Mouse (Mus musculus): ENCODE data around the gene Lrrc27. TPM values are rescaled to one million over a fixed set of nuclear protein-coding genes. Genes with fewer than 3 reads are reported as not detected.

The Lrrc27 gene
- polyA plus RNA-seq, 1 experiment = 3.3 TPM

DNA sequence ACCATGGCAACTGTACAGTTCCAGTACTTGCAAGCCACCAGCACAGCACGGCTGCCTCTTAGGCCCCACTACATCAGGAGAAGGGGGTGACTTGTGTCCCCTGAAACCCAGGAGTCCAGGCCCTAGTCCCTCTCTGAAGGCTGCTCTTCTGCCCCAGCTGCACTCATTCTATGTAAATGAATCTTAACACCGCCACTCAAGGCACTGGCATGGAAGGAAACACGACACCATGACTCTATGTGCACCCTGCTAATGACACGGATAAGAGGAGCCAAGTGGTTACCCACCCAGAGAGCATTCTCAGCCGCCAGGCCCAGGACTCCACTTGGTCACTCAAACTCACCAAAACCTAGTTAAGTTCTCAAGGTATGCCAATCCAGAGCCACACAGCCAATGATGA, 26.8 kb upstream of the Lrrc27 start:
- no peak overlapping the region for H3K27ac ChIP-seq (ENCODE audit: insufficient read depth, low read depth, low read length)
- WGBS = 43% methylated on average over 5 of the region's 5 CpGs
- no peak overlapping the region for H3K4me3 ChIP-seq (ENCODE audit: insufficient read depth, low read depth, low read length)
- H3K4me1 ChIP-seq (ENCODE audit: control insufficient read depth, insufficient read depth, low read length) = no peaks in the 10 kb centered on the region
- H3K36me3 ChIP-seq (ENCODE audit: control insufficient read depth, insufficient read depth, low read length) = no peaks in the 10 kb centered on the region
- DNase-seq = no peak
- no peak for TF ChIP-seq POLR2A (IDR thresholded peaks at IDR 0.05; ENCODE audit: low read depth, low read length)
- TF ChIP-seq CTCF (conservative IDR thresholded peaks at IDR 0.05; ENCODE audit: insufficient read depth, insufficient read length, low read depth, low read length) = no peak
- H3K27me3 ChIP-seq (replicated peaks; ENCODE audit: control insufficient read depth, insufficient read depth, low read length) = no peaks in the 10 kb centered on the region

DNA sequence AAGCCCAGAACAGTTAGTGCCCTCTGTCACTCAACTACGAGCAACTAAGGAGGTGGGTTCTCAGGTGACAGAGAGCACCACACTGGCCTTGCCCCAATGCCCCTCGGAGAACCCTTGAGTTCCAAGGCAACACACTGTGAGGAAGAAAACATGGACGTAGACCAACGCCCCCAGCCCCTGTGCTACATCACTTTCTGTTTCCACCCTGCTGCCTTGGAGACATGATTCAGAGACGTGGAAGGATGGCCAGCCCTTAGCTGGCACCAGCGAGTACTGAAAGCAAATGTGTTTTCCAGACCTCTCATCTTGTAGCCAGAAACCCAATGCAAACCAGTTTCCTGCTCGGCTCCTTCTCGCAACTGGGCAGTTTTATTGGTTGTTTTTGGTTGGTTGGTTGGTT, 26.4 kb upstream of the Lrrc27 start:
- DNase-seq = no peak
- 46% methylated on average over 8 of the region's 8 CpGs for WGBS
- H3K4me3 ChIP-seq (ENCODE audit: insufficient read depth, low read depth, low read length) = no peak overlapping the region
- no peaks in the 10 kb centered on the region for H3K4me1 ChIP-seq (ENCODE audit: control insufficient read depth, insufficient read depth, low read length)
- H3K27ac ChIP-seq (ENCODE audit: insufficient read depth, low read depth, low read length) = no peak overlapping the region
- no peak for TF ChIP-seq CTCF (conservative IDR thresholded peaks at IDR 0.05; ENCODE audit: insufficient read depth, insufficient read length, low read depth, low read length)
- TF ChIP-seq POLR2A (IDR thresholded peaks at IDR 0.05; ENCODE audit: low read depth, low read length) = no peak
- no peaks in the 10 kb centered on the region for H3K27me3 ChIP-seq (replicated peaks; ENCODE audit: control insufficient read depth, insufficient read depth, low read length)
- no peaks in the 10 kb centered on the region for H3K36me3 ChIP-seq (ENCODE audit: control insufficient read depth, insufficient read depth, low read length)

DNA sequence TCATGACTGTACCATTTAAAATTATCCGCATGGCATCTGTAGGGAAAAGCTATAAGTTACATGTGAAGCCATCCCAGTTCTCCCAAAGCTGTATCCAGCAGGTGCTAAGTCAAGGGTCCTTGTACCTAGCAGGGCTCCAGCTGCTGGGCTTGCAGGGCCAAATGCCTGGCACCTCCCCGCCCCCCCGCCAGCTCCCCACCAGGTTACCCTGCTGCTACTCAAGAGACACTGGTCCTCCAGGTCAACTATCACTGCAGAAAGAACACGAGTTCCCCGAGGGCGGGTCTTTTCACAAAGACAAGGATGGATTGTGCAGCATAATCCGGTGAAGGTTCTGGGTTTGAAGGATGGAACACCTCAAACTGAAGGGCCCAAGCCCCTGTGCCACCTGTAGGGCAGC, 25.5 kb upstream of the Lrrc27 start:
- Histone ChIP-seq H3K4me1 (ENCODE audit: control insufficient read depth, insufficient read depth, low read length) (no peaks in the 10 kb centered on the region), H3K27ac (ENCODE audit: insufficient read depth, low read depth, low read length) (no peak overlapping the region), H3K27me3 (replicated peaks; ENCODE audit: control insufficient read depth, insufficient read depth, low read length) (no peaks in the 10 kb centered on the region), H3K4me3 (ENCODE audit: insufficient read depth, low read depth, low read length) (peak overlapping the region; percentile 47; the same call in 1 of the 2 replicates), H3K36me3 (ENCODE audit: control insufficient read depth, insufficient read depth, low read length) (no peaks in the 10 kb centered on the region)
- no peak for TF ChIP-seq CTCF (conservative IDR thresholded peaks at IDR 0.05; ENCODE audit: insufficient read depth, insufficient read length, low read depth, low read length)
- TF ChIP-seq POLR2A (IDR thresholded peaks at IDR 0.05; ENCODE audit: low read depth, low read length) = no peak
- 42% methylated on average over 7 of the region's 7 CpGs for WGBS
- no peak for DNase-seq

DNA sequence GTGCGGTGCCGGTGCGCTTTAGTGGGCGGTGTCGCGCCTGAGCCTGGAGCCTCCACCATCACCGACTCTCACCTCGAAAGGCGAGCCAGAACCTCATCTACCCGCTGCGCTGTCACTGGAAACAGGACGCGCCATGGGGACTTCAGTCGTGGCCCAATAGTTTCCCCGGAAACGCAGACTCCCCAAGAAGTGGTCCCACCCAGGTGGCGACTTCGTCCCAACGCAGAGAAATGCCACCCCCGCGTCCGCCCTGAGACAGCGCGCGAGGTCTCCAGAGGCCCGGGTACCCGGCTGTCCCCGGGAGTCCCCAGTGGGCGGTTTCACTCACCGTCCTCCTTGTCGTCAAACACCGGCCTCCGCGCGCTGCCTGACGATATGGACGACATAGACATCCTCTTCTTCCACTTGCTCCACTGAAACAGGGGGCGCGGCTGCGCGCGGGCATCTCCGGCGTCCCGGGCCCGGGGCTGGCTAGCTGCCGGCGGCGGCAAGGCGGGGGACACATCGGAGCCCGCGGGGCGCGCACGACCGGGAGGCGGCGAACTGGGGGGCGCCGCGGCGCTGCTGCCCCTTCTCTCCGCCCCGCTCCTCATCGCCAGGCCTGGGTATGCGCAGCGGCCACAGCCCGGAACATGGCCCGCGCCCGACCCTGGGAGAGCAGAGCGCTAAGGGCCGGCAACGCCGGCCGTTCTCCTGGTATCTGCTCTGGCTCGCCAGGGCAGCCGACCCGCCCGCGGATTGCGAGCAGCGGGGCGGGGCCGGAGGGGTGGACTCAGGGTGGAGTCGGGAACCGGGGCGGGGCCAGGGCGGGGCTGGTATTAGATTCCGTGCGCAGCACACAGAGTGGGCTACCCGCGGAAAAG, 24.8 kb upstream of the Lrrc27 start:
- DNase-seq = peak; percentile 77
- Histone ChIP-seq H3K4me3 (ENCODE audit: insufficient read depth, low read depth, low read length) (peak overlapping the region; percentile 47), H3K36me3 (ENCODE audit: control insufficient read depth, insufficient read depth, low read length) (no peaks in the 10 kb centered on the region), H3K27ac (ENCODE audit: insufficient read depth, low read depth, low read length) (no peak overlapping the region), H3K4me1 (ENCODE audit: control insufficient read depth, insufficient read depth, low read length) (no peaks in the 10 kb centered on the region), H3K27me3 (replicated peaks; ENCODE audit: control insufficient read depth, insufficient read depth, low read length) (no peaks in the 10 kb centered on the region)
- WGBS = under 1% methylated on average over 93 of the region's 94 CpGs
- TF ChIP-seq CTCF (conservative IDR thresholded peaks at IDR 0.05; ENCODE audit: insufficient read depth, insufficient read length, low read depth, low read length) (no peak), POLR2A (IDR thresholded peaks at IDR 0.05; ENCODE audit: low read depth, low read length) (no peak)

DNA sequence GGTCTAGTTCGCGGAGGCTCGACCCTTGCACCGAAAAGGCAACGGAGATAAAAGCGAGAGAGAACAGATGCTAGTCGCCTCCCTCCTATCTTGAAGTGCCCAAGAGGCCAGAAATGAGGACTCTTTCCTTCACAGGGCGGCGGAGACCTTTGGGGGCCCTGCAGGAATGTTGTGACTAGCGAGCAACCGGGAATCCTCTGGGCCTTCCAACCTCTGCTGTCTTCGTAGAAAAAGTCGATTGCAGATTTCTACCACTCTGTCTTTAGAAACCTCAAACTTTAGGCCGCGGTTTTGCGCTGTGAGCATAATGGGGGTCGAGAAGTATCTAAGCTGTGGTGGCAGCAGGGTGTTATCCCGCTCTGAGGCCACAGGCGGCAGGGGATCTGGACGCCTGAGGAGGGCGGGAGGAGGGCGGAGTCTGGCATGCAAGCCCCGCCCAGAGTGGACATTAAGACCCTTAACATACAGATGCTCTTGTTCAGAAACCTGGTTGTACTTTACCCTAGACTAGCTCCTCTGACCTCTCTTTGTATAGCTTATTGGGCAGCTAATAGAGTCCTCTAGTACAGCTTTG, 24.1 kb upstream of the Lrrc27 start:
- no peaks in the 10 kb centered on the region for H3K27me3 ChIP-seq (replicated peaks; ENCODE audit: control insufficient read depth, insufficient read depth, low read length)
- TF ChIP-seq POLR2A (IDR thresholded peaks at IDR 0.05; ENCODE audit: low read depth, low read length) = no peak
- H3K27ac ChIP-seq (ENCODE audit: insufficient read depth, low read depth, low read length) = no peak overlapping the region

DNA sequence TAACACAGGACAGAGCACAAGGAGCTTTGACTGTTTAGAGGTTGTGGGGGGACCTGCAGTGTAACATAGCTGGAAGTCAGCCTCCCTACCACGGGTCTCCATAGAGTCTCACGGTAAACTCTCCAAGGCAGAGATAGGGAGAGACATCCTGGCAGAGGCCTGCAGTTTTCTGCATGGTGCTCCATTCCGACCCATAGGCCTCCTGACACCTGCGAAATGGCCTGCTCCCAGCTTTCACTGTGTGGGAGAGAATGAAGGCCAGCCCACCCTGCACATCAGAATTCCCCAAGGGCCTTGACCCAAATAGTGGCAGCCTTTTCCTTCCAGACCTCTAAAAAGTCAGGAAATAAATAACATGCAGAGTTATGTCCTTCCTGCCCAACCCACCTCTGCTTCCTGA, 22.2 kb upstream of the Lrrc27 start:
- Histone ChIP-seq H3K27me3 (replicated peaks; ENCODE audit: control insufficient read depth, insufficient read depth, low read length) (no peaks in the 10 kb centered on the region), H3K4me3 (ENCODE audit: insufficient read depth, low read depth, low read length) (no peak overlapping the region), H3K4me1 (ENCODE audit: control insufficient read depth, insufficient read depth, low read length) (no peaks in the 10 kb centered on the region), H3K27ac (ENCODE audit: insufficient read depth, low read depth, low read length) (no peak overlapping the region), H3K36me3 (ENCODE audit: control insufficient read depth, insufficient read depth, low read length) (no peaks in the 10 kb centered on the region)
- TF ChIP-seq POLR2A (IDR thresholded peaks at IDR 0.05; ENCODE audit: low read depth, low read length) (no peak), CTCF (conservative IDR thresholded peaks at IDR 0.05; ENCODE audit: insufficient read depth, insufficient read length, low read depth, low read length) (no peak)
- 85% methylated on average over 4 of the region's 4 CpGs for WGBS
- DNase-seq = peak; percentile 41

More for the DNA sequence above, 24.1 kb upstream of the Lrrc27 start:
- no peak for DNase-seq
- no peaks in the 10 kb centered on the region for H3K4me1 ChIP-seq (ENCODE audit: control insufficient read depth, insufficient read depth, low read length)
- H3K36me3 ChIP-seq (ENCODE audit: control insufficient read depth, insufficient read depth, low read length) = no peaks in the 10 kb centered on the region
- 5% methylated on average over 23 of the region's 23 CpGs for WGBS
- peak overlapping the region; percentile 47 for H3K4me3 ChIP-seq (ENCODE audit: insufficient read depth, low read depth, low read length)

DNA sequence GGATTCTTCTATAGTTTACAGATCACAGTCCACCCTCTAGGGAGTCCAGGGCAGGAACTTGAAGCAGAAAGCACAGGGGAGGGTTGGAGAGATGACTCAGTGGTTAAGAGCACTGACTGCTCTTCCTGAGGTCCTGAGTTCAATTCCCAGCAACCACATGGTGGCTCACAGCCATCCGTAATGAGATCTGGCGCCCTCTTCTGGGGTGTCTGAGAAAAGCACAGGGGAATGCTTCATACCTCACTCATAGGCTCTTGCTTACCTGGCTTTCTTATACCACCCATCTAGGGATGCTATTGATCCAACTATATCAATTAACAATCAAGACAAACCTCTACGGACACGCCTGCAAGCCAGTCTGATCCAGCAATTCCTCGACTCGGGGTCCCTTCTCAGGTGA, 21.2 kb upstream of the Lrrc27 start:
- no peaks in the 10 kb centered on the region for H3K36me3 ChIP-seq (ENCODE audit: control insufficient read depth, insufficient read depth, low read length)
- H3K27me3 ChIP-seq (replicated peaks; ENCODE audit: control insufficient read depth, insufficient read depth, low read length) = no peaks in the 10 kb centered on the region
- 74% methylated on average over 6 of the region's 6 CpGs for WGBS
- no peak for DNase-seq
- TF ChIP-seq CTCF (conservative IDR thresholded peaks at IDR 0.05; ENCODE audit: insufficient read depth, insufficient read length, low read depth, low read length) (0 out of 2 replicates have a peak, but pooled peaks have one; percentile 21), POLR2A (IDR thresholded peaks at IDR 0.05; ENCODE audit: low read depth, low read length) (no peak)
- no peak overlapping the region for H3K27ac ChIP-seq (ENCODE audit: insufficient read depth, low read depth, low read length)
- no peaks in the 10 kb centered on the region for H3K4me1 ChIP-seq (ENCODE audit: control insufficient read depth, insufficient read depth, low read length)
- H3K4me3 ChIP-seq (ENCODE audit: insufficient read depth, low read depth, low read length) = no peak overlapping the region

Data from kidney, adult 2 months (tissue).